Mouse (Mus musculus) intestine, embryonic 15.5 days (tissue): ENCODE measurements at regions not wholly inside any gene's neighbourhood (a gene's known extent, or its start where the extent isn't known, plus 50 kb on each side); places are given as distances from the start of the nearest gene placed in this dataset.

Source experiments
- ATAC-seq: fragments of 200-750 bp; cut with Nextera tagmentation; 2 replicates; pipeline ENCODE4 v1.8.0; 2017; ENCODE audit warnings: moderate TSS enrichment, moderate library complexity
- H3K27ac ChIP-seq: fragments of 300-500 bp; sonication (generic); 2 replicates; pipeline ENCODE4 v1.5.1; 2015; ENCODE audit warnings: mild to moderate bottlenecking, inconsistent platforms
- H3K27me3 ChIP-seq: fragments of 300-500 bp; sonication (generic); replicated peaks from 2 replicates; pipeline ENCODE4 v1.6.1; 2015; ENCODE audit warnings: inconsistent platforms
- H3K36me3 ChIP-seq: fragments of 300-500 bp; sonication (generic); 2 replicates; pipeline ENCODE4 v1.6.1; 2015; ENCODE audit warnings: inconsistent platforms
- H3K4me1 ChIP-seq: fragments of 300-500 bp; sonication (generic); replicated peaks from 2 replicates; pipeline ENCODE4 v1.6.1; 2015; ENCODE audit warnings: inconsistent platforms
- H3K4me2 ChIP-seq: fragments of 300-500 bp; sonication (generic); replicated peaks from 2 replicates; pipeline ENCODE4 v1.6.1; 2015; ENCODE audit warnings: mild to moderate bottlenecking, inconsistent platforms
- H3K4me3 ChIP-seq: fragments of 300-500 bp; sonication (generic); replicated peaks from 2 replicates; pipeline ENCODE4 v1.5.1; 2015; ENCODE audit warnings: inconsistent platforms
- H3K9ac ChIP-seq: fragments of 300-500 bp; sonication (generic); 2 replicates; pipeline ENCODE4 v1.6.1; 2015; ENCODE audit warnings: inconsistent platforms
- H3K9me3 ChIP-seq: fragments of 300-500 bp; sonication (generic); 2 replicates; pipeline ENCODE4 v1.6.1; 2016; ENCODE audit warnings: inconsistent platforms
- WGBS: fragments of 180-500 bp; shearing (Covaris S2); methylation state at CpG from one replicate; pipeline ENCODE4 v1.1.7; 2015; 5-methylcytosine and 5-hydroxymethylcytosine counted together

DNA sequence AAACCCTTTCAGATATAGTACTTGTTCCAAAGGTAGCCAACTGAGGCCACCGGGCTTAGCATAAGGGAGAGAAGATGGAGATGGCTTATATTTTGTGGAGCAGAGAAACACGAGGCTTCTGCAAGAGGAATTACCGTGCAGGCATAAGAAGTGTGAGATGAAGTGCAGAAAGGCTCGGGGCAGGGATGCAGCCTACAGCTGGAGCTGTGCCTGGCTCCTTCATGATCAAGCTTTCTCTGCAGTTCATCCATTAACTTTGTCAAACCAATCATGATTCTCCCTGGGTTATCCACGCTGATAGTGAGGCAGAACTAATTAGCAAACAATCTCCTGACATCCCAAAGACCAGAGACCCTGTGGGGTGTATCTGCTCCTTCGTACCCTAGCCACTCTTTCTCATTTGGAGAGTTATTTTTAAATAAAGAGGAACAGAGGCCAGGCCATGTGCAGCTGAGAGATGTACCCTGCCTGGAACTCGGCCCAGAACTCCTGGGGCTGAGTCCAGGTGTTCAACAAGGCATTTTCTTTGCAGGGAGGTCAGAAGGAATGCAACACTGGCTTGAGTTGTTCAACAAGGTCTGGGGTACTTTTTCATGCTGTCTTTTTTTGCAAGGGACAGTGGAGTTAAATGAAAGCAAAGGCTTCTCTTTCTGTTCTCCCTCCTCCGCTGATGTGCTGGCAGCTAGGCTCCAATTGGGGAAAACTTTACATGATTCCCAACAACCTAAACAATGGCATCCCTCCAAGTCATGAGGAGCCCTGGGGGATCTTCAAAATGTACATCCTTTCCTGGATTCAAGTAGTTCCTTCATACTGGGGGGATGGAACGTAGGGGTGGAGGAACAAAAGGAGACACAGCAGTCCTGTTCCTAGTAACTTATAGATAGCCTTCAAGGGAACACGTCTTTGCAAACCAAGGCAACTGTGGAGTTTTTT is 610.4 kb upstream of the Fam92a start:
- H3K9me3 ChIP-seq: no peaks in the 10 kb centered on the region
- H3K27me3 ChIP-seq: no peaks in the 10 kb centered on the region
- WGBS: 42% methylated on average over 10 of the region's 10 CpGs
- no peaks in the 10 kb centered on the region for H3K4me1 ChIP-seq
- H3K27ac ChIP-seq: peak overlapping the region; percentile 56
- H3K9ac ChIP-seq: no peak overlapping the region
- no peak overlapping the region for H3K4me2 ChIP-seq
- H3K36me3 ChIP-seq: no peaks in the 10 kb centered on the region
- peak; percentile 47 for ATAC-seq
- H3K4me3 ChIP-seq: no peak overlapping the region

- Histone ChIP-seq H3K9ac (no peak overlapping the region), H3K4me1 (no peaks in the 10 kb centered on the region), H3K4me2 (no peak overlapping the region), H3K27me3 (no peaks in the 10 kb centered on the region), H3K4me3 (no peak overlapping the region), H3K27ac (no peak overlapping the region), H3K9me3 (no peaks in the 10 kb centered on the region), H3K36me3 (no peaks in the 10 kb centered on the region)
- 76% methylated on average over 2 of the region's 2 CpGs for WGBS
- ATAC-seq: no peak
Observed at GRCm38 (mm10) chr4:12780254-12780653, 608.4 kb upstream of the Fam92a start.

GRCm38 (mm10) chr4:12779211-12779610 is 607.4 kb upstream of the Fam92a start:
- no peak overlapping the region for H3K9ac ChIP-seq
- no peak overlapping the region for H3K4me3 ChIP-seq
- H3K9me3 ChIP-seq: no peaks in the 10 kb centered on the region
- ATAC-seq: no peak
- WGBS: 87% methylated on average over 1 of the region's 1 CpGs
- no peak overlapping the region for H3K4me2 ChIP-seq
- no peaks in the 10 kb centered on the region for H3K4me1 ChIP-seq
- no peak overlapping the region for H3K27ac ChIP-seq
- no peaks in the 10 kb centered on the region for H3K36me3 ChIP-seq
- no peaks in the 10 kb centered on the region for H3K27me3 ChIP-seq

- no peaks in the 10 kb centered on the region for H3K27me3 ChIP-seq
- no peak for ATAC-seq
- H3K4me3 ChIP-seq: no peak overlapping the region
- H3K4me2 ChIP-seq: no peak overlapping the region
- H3K4me1 ChIP-seq: no peaks in the 10 kb centered on the region
- 82% methylated on average over 2 of the region's 2 CpGs for WGBS
- no peak overlapping the region for H3K9ac ChIP-seq
- no peak overlapping the region for H3K27ac ChIP-seq
- H3K9me3 ChIP-seq: no peaks in the 10 kb centered on the region
- H3K36me3 ChIP-seq: no peaks in the 10 kb centered on the region
Observed at GRCm38 (mm10) chr4:12778163-12778562, 606.3 kb upstream of the Fam92a start.

DNA sequence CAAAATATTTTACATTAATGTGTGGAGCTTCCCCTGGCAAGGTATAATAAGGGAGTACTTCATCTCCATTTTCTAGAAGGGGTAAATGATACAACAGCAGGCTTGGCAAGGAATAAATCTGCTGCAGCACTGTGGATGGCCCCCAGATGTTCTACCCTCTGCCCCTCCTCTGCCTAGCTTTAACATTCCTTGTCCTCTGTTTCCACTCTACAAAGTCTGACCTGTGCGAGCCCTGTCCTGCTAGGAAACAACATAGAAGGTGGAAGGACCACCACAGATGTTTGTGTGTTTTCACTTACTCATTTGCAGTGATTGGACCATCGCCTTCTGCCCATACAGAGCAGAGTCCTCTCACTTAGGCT is 604.4 kb upstream of the Fam92a start:
- H3K4me1 ChIP-seq: no peaks in the 10 kb centered on the region
- WGBS: 66% methylated on average over 2 of the region's 2 CpGs
- no peaks in the 10 kb centered on the region for H3K27me3 ChIP-seq
- H3K4me3 ChIP-seq: no peak overlapping the region
- H3K27ac ChIP-seq: no peak overlapping the region
- H3K36me3 ChIP-seq: no peaks in the 10 kb centered on the region
- no peak overlapping the region for H3K4me2 ChIP-seq
- no peak overlapping the region for H3K9ac ChIP-seq
- H3K9me3 ChIP-seq: no peaks in the 10 kb centered on the region
- no peak for ATAC-seq

DNA sequence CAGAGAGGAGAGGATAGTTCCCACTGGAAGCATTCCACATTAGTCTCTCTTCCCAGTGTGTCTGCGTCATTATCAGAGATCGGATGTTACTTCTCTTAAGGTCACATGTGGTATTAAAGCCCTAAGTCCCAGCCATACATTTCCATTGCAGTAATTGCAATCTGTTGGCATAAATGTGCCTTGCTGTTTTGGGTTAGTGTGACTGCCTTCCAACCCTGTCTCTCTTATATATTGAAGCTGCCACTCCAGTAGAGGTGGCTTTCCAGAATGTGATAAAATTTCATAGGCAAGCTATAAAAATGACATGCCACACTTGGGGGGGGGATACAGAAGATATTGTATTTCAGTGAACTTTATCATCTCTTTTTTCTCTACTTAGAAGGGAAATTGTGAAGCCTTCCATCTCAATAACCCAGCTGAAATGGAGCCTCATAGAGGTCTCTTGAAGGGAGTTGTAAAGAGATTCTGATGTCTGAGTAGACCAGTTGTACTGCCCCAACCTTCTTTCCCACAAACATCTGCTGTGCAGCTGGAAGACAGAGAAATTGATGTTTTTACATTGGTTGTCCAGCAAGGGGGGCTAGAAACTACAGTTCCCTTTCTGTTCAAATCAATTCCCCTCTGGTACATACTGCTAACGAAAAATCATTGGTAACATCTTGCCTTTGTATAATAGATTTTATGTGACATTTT is 603.9 kb upstream of the Fam92a start:
- Histone ChIP-seq H3K4me3 (no peak overlapping the region), H3K4me1 (no peaks in the 10 kb centered on the region), H3K9ac (no peak overlapping the region), H3K36me3 (no peaks in the 10 kb centered on the region), H3K27me3 (no peaks in the 10 kb centered on the region), H3K9me3 (no peaks in the 10 kb centered on the region), H3K27ac (no peak overlapping the region), H3K4me2 (no peak overlapping the region)
- WGBS: 68% methylated on average over 3 of the region's 3 CpGs
- ATAC-seq: no peak; the same call in 1 of the 2 replicates

DNA sequence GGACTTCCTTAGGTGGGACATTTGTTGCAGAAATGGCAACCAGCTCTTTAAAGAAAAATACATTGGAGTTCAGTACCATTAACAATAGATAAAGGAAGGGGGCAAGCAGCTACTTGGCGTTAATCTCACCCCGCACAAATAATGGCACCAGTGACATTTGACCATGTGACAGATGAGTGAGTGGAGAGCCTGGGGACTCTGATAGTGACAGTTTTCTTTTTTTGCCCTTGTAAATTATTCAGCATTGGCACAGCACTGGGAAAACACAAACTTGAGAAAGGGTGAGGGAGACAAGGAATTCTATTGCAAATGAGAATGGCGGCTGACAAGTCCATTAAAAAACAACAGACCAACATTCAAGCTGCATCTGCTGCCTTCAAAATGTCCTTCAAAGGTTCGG is 603.3 kb upstream of the Fam92a start:
- Histone ChIP-seq H3K4me1 (no peaks in the 10 kb centered on the region), H3K9ac (no peak overlapping the region), H3K36me3 (no peaks in the 10 kb centered on the region), H3K27ac (no peak overlapping the region), H3K4me2 (no peak overlapping the region), H3K27me3 (no peaks in the 10 kb centered on the region), H3K9me3 (no peaks in the 10 kb centered on the region), H3K4me3 (no peak overlapping the region)
- no peak for ATAC-seq
- 85% methylated on average over 4 of the region's 4 CpGs for WGBS

- Histone ChIP-seq H3K4me1 (no peaks in the 10 kb centered on the region), H3K9me3 (no peaks in the 10 kb centered on the region), H3K27me3 (no peaks in the 10 kb centered on the region), H3K9ac (no peak overlapping the region), H3K27ac (no peak overlapping the region), H3K36me3 (no peaks in the 10 kb centered on the region), H3K4me2 (no peak overlapping the region), H3K4me3 (no peak overlapping the region)
- WGBS: 77% methylated on average over 5 of the region's 5 CpGs
- no peak for ATAC-seq
Observed at GRCm38 (mm10) chr4:12774671-12775070, 602.9 kb upstream of the Fam92a start.

GRCm38 (mm10) chr4:12773201-12773600 is 601.4 kb upstream of the Fam92a start:
- H3K9me3 ChIP-seq: no peaks in the 10 kb centered on the region
- H3K4me2 ChIP-seq: no peak overlapping the region
- no peaks in the 10 kb centered on the region for H3K4me1 ChIP-seq
- ATAC-seq: no peak
- 65% methylated on average over 7 of the region's 7 CpGs for WGBS
- no peak overlapping the region for H3K27ac ChIP-seq
- no peaks in the 10 kb centered on the region for H3K36me3 ChIP-seq
- H3K27me3 ChIP-seq: no peaks in the 10 kb centered on the region
- no peak overlapping the region for H3K9ac ChIP-seq
- H3K4me3 ChIP-seq: no peak overlapping the region

- no peak overlapping the region for H3K9ac ChIP-seq
- H3K4me2 ChIP-seq: no peak overlapping the region
- 87% methylated on average over 5 of the region's 5 CpGs for WGBS
- H3K9me3 ChIP-seq: no peaks in the 10 kb centered on the region
- no peak overlapping the region for H3K4me3 ChIP-seq
- H3K4me1 ChIP-seq: no peaks in the 10 kb centered on the region
- H3K36me3 ChIP-seq: no peaks in the 10 kb centered on the region
- H3K27me3 ChIP-seq: no peaks in the 10 kb centered on the region
- H3K27ac ChIP-seq: no peak overlapping the region
- no peak for ATAC-seq
Observed at GRCm38 (mm10) chr4:12770131-12770780, 598.4 kb upstream of the Fam92a start.

DNA sequence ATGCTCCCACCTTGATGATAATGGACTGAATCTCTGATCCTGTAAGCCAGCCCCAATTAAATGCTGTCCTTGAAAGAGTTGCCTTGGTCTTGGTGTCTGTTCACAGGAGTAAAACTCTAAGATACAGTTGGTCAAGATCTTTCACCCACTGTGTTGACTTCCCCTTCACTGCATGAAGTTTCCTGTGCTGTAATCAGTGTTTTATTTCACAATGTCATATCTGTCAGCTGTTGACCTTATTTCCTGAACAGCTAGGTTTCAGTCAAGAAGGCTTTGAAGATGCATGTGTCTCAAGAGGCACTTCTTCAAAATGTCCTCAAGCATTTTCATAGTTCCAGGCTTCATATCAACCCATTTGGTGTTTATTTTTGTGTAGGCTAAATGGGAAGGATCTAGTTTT is 597.3 kb upstream of the Fam92a start:
- Histone ChIP-seq H3K4me2 (no peak overlapping the region), H3K4me1 (no peaks in the 10 kb centered on the region), H3K9me3 (no peaks in the 10 kb centered on the region), H3K27me3 (no peaks in the 10 kb centered on the region), H3K36me3 (no peaks in the 10 kb centered on the region), H3K27ac (no peak overlapping the region), H3K9ac (no peak overlapping the region), H3K4me3 (no peak overlapping the region)
- no peak for ATAC-seq

DNA sequence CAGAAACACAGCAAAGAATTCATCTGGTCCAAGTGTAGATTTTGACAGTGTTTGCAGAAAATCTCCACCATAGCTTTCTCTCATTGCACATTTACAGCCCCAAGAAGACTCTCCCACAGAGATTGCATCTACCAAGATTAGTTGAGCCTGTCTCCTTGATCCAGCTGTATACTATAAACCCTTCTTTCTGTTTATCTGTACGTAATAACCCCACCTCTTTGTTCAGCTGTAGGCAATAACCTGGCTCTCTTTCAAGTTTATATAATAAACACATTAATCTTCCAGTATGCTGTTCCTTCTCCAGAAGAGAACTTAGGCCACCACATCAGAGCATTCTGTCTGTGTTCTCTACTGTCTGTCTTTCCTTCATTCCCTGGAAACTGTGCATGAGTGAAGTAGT is 594.9 kb upstream of the Fam92a start:
- Histone ChIP-seq H3K27ac (0 out of 2 replicates have a peak overlapping the region, but pooled peaks have one; percentile 1), H3K4me3 (no peak overlapping the region), H3K36me3 (no peaks in the 10 kb centered on the region), H3K9me3 (no peaks in the 10 kb centered on the region), H3K4me1 (no peaks in the 10 kb centered on the region), H3K27me3 (no peaks in the 10 kb centered on the region), H3K4me2 (no peak overlapping the region), H3K9ac (no peak overlapping the region)
- WGBS: 13% methylated on average over 1 of the region's 1 CpGs
- ATAC-seq: peak; percentile 81
